12 mouse cellular contexts compared by ENCODE assay signal in genomic region chr7:83885835-83886234, GRCm38 (mm10). TPM values are rescaled to one million over a fixed set of nuclear protein-coding genes. Genes with fewer than 3 reads are reported as not detected.
DNase-seq lines count a peak whose midpoint lies in the region; ATAC-seq and TF ChIP-seq lines count a peak whose summit lies in the region.
"Had no signal": no experiment of that assay in that cellular context is flagged by ENCODE, and none has a peak within 500 bp of the region (broad histone marks: within the 10 kb centered on the region; RNA-seq: fewer than 3 reads in every experiment).

No protein-coding gene starts in this region.

- no peaks in the 10 kb centered on the region for H3K9me3 ChIP-seq in lung, embryonic 15.5 days
- no peaks in the 10 kb centered on the region for H3K9me3 ChIP-seq in liver, embryonic 16.5 days (replicated peaks; ENCODE audit: control insufficient read depth, low read length)
- H3K9me3 ChIP-seq in stomach, embryonic 16.5 days (replicated peaks; ENCODE audit: control insufficient read depth, low read length) = no peaks in the 10 kb centered on the region
- no peaks in the 10 kb centered on the region for H3K9me3 ChIP-seq in hindbrain, postnatal 0 days (ENCODE audit: low read length)
- H3K9me3 ChIP-seq: hindbrain, embryonic 13.5 days had no signal

- DNase-seq in lung, postnatal 4 days = no peak
- no peak for DNase-seq in hindbrain, postnatal 0 days (ENCODE audit: low spot score)
- no peak for DNase-seq in thymus, postnatal 25 days
- no peak for DNase-seq in kidney, postnatal 25 days
- DNase-seq: gastrocnemius, postnatal 10 days; kidney, postnatal 36 days had no signal

- peaks cover 5% of the 10 kb centered on the region; the same call in 1 of the 2 replicates for H3K36me3 ChIP-seq in lung, embryonic 15.5 days
- H3K36me3 ChIP-seq in liver, embryonic 16.5 days (ENCODE audit: control insufficient read depth, insufficient read depth) = peaks cover 11% of the 10 kb centered on the region
- peaks cover 6% of the 10 kb centered on the region; the same call in 1 of the 2 replicates for H3K36me3 ChIP-seq in stomach, embryonic 16.5 days (ENCODE audit: control insufficient read depth, insufficient read depth, low read length)
- no peaks in the 10 kb centered on the region for H3K36me3 ChIP-seq in hindbrain, postnatal 0 days (ENCODE audit: insufficient read depth, low read length)

- no peak overlapping the region for H3K4me2 ChIP-seq in lung, embryonic 15.5 days
- peak overlapping the region; percentile 82 for H3K4me2 ChIP-seq in liver, embryonic 16.5 days (ENCODE audit: low read depth, low read length)
- no peak overlapping the region for H3K4me2 ChIP-seq in stomach, embryonic 16.5 days (ENCODE audit: low read depth, low read length)
- no peak overlapping the region for H3K4me2 ChIP-seq in hindbrain, postnatal 0 days (ENCODE audit: low read depth, low read length)

- TF ChIP-seq CTCF in hindbrain, postnatal 0 days (IDR thresholded peaks at IDR 0.05; ENCODE audit: low read depth) = no peak

- ATAC-seq in lung, embryonic 15.5 days (ENCODE audit: borderline replicate concordance, extremely low read depth, low FRiP score, low TSS enrichment) = no peak
- ATAC-seq in erythroid progenitor cell, adult 5-6 weeks (replicated peaks; ENCODE audit: low FRiP score, poor library complexity, severe bottlenecking) = peak; percentile 56
- peak; percentile 44 for ATAC-seq in liver, embryonic 16.5 days (ENCODE audit: low read depth)
- ATAC-seq in stomach, embryonic 16.5 days (ENCODE audit: insufficient read depth, low FRiP score) = no peak
- no peak for ATAC-seq in hindbrain, postnatal 0 days

- no peak overlapping the region for H3K4me3 ChIP-seq in lung, embryonic 15.5 days
- peak overlapping the region; percentile 77 for H3K4me3 ChIP-seq in liver, embryonic 16.5 days (ENCODE audit: low read depth, low read length)
- no peak overlapping the region for H3K4me3 ChIP-seq in stomach, embryonic 16.5 days (replicated peaks; ENCODE audit: low read length)
- H3K4me3 ChIP-seq in hindbrain, postnatal 0 days (ENCODE audit: low read length) = no peak overlapping the region

- WGBS in lung, embryonic 15.5 days = 47% methylated on average over 4 of the region's 4 CpGs
- 11% methylated on average over 4 of the region's 4 CpGs for WGBS in liver, embryonic 16.5 days (ENCODE audit: insufficient replicate concordance)
- 58% methylated on average over 4 of the region's 4 CpGs for WGBS in stomach, embryonic 16.5 days
- 96% methylated on average over 4 of the region's 4 CpGs for WGBS in hindbrain, postnatal 0 days

- H3K4me1 ChIP-seq in lung, embryonic 15.5 days = peaks cover 34% of the 10 kb centered on the region
- peaks cover 53% of the 10 kb centered on the region for H3K4me1 ChIP-seq in liver, embryonic 16.5 days (ENCODE audit: control insufficient read depth, low read depth, low read length)
- H3K4me1 ChIP-seq in stomach, embryonic 16.5 days (ENCODE audit: control insufficient read depth, insufficient read depth, low read length) = peaks cover 33% of the 10 kb centered on the region
- peaks cover 20% of the 10 kb centered on the region for H3K4me1 ChIP-seq in hindbrain, postnatal 0 days (ENCODE audit: insufficient read depth, low read length)

- H3K27me3 ChIP-seq in lung, embryonic 15.5 days = no peaks in the 10 kb centered on the region
- H3K27me3 ChIP-seq in liver, embryonic 16.5 days (ENCODE audit: control insufficient read depth, insufficient read depth, low read depth, low read length) = no peaks in the 10 kb centered on the region
- no peaks in the 10 kb centered on the region for H3K27me3 ChIP-seq in stomach, embryonic 16.5 days (ENCODE audit: control insufficient read depth, insufficient read depth, low read length)
- no peaks in the 10 kb centered on the region for H3K27me3 ChIP-seq in hindbrain, postnatal 0 days (ENCODE audit: insufficient read depth, low read length)
- H3K27me3 ChIP-seq: hindbrain, embryonic 13.5 days; megakaryocyte, embryonic 14.5 days had no signal

- no peak overlapping the region for H3K9ac ChIP-seq in lung, embryonic 15.5 days
- H3K9ac ChIP-seq in liver, embryonic 16.5 days (ENCODE audit: low read depth, low read length) = peak overlapping the region; percentile 54
- no peak overlapping the region for H3K9ac ChIP-seq in stomach, embryonic 16.5 days (ENCODE audit: low read length)
- H3K9ac ChIP-seq in hindbrain, postnatal 0 days (replicated peaks; ENCODE audit: low read length) = no peak overlapping the region

- H3K27ac ChIP-seq in lung, embryonic 15.5 days = peak overlapping the region; percentile 98
- H3K27ac ChIP-seq in liver, embryonic 16.5 days (ENCODE audit: low read length) = peak overlapping the region; percentile 99
- peak overlapping the region; percentile 79 for H3K27ac ChIP-seq in stomach, embryonic 16.5 days (ENCODE audit: low read length)
- no peak overlapping the region for H3K27ac ChIP-seq in hindbrain, postnatal 0 days

RNA-seq across cellular contexts. Expression of gene Mesd, which starts 1.6 kb away (rescaled TPM):
- 135 and 136 TPM in 2 replicates for polyA plus RNA-seq in lung, embryonic 15.5 days (2015; fragmentation: Nextera tagmentation; extraction: Ambion mirVana)
- total RNA-seq in erythroid progenitor cell, adult 5-6 weeks (2015; ENCODE audit: low replicate concordance) = 25.2 and 30.6 TPM in 2 replicates
- 33.7 and 38.1 TPM in 2 replicates for total RNA-seq in erythroid progenitor cell, adult 5-6 weeks (2017; ENCODE audit: low replicate concordance)
- polyA plus RNA-seq in liver, embryonic 16.5 days (2015; fragmentation: Nextera tagmentation; extraction: Ambion mirVana) = 37.6 and 40.5 TPM in 2 replicates
- polyA plus RNA-seq in stomach, embryonic 16.5 days (2015; fragmentation: Nextera tagmentation; extraction: Ambion mirVana) = 85.6 and 93.5 TPM in 2 replicates
- total RNA-seq in hindbrain, postnatal 0 days (2014; rRNA removed) = 20.4 and 24.4 TPM in 2 replicates
- 83.8 and 86.5 TPM in 2 replicates for polyA plus RNA-seq in hindbrain, postnatal 0 days (2015; fragmentation: Nextera tagmentation; extraction: Ambion mirVana)

RNA-seq across cellular contexts. Expression of gene Tlnrd1, which starts 1.7 kb away (rescaled TPM):
- polyA plus RNA-seq in lung, embryonic 15.5 days (2015; fragmentation: Nextera tagmentation; extraction: Ambion mirVana) = 17.6 and 19.8 TPM in 2 replicates
- 28.8 and 36.9 TPM in 2 replicates for total RNA-seq in erythroid progenitor cell, adult 5-6 weeks (2015; ENCODE audit: low replicate concordance)
- 19.2 and 25.7 TPM in 2 replicates for total RNA-seq in erythroid progenitor cell, adult 5-6 weeks (2017; ENCODE audit: low replicate concordance)
- 5.9 and 7.2 TPM in 2 replicates for polyA plus RNA-seq in liver, embryonic 16.5 days (2015; fragmentation: Nextera tagmentation; extraction: Ambion mirVana)
- 3.6 and 4.7 TPM in 2 replicates for polyA plus RNA-seq in stomach, embryonic 16.5 days (2015; fragmentation: Nextera tagmentation; extraction: Ambion mirVana)
- total RNA-seq in hindbrain, postnatal 0 days (2014; rRNA removed) = 54.0 and 65.7 TPM in 2 replicates
- polyA plus RNA-seq in hindbrain, postnatal 0 days (2015; fragmentation: Nextera tagmentation; extraction: Ambion mirVana) = 8.7 and 9.1 TPM in 2 replicates

Comparison
In these comparisons a context has a peak if more than half of its experiments do, and no peak if none do; other contexts are left out.
1. ATAC-seq: peak in erythroid progenitor cell, adult 5-6 weeks (single experiment) and liver, embryonic 16.5 days (single experiment); none in lung, embryonic 15.5 days (single experiment), stomach, embryonic 16.5 days (single experiment) and hindbrain, postnatal 0 days (single experiment).